Mouse (Mus musculus): ENCODE data around the gene Cryga. TPM values are rescaled to one million over a fixed set of nuclear protein-coding genes. Genes with fewer than 3 reads are reported as not detected.
A peak's percentile ranks its signal among the peaks of the same experiment; 100 is the strongest.

Cryga gene
- polyA plus RNA-seq (2016; fragmentation: Nextera tagmentation; extraction: Ambion mirVana), result not detected in 2 replicates

GRCm38 (mm10) chr1:65103273-65103672 lies at the start of gene Cryga:
TSS of gene Cryga (minus strand) at chr1:65103373.
- Histone ChIP-seq H3K4me3 (no peak within 1 kb of the TSS), H3K9ac (no peak within 1 kb of the TSS), H3K4me1 (no peaks in the 10 kb centered on the region), H3K9me3 (replicated peaks) (no peaks in the 10 kb centered on the region), H3K36me3 (no peaks in the 10 kb centered on the region), H3K4me2 (no peak within 1 kb of the TSS), H3K27me3 (replicated peaks) (no peaks in the 10 kb centered on the region), H3K27ac (no peak within 1 kb of the TSS)
- ATAC-seq, result no peak
- WGBS (ENCODE audit: insufficient replicate concordance), result 76% methylated on average over 11 of the region's 11 CpGs

DNA sequence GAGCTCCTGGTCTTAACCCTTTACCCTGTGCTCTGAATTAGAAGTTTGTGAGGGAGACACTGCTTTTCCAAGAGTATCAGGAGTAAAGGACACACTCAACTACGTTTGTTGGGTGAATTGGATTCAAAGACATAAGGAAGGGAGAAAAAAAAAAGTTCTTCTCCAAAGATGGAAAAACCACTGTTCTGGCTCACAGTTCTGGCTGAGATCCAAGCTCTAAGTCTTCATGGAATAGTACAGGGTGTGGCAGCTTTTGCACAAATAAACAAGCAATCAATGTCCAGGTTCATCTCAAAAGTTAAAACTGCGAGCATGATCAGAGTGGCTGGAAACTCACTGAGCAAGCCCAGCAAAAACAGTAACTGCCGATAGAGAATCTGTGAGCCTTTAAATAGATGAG lies 44.8 kb upstream of the Cryga start:
- no peak overlapping the region for H3K27ac ChIP-seq
- H3K4me3 ChIP-seq, result no peak overlapping the region
- H3K4me2 ChIP-seq, result no peak overlapping the region
- 62% methylated on average over 3 of the region's 3 CpGs for WGBS (ENCODE audit: insufficient replicate concordance)
- H3K4me1 ChIP-seq, result no peaks in the 10 kb centered on the region
- no peaks in the 10 kb centered on the region for H3K9me3 ChIP-seq (replicated peaks)
- no peaks in the 10 kb centered on the region for H3K27me3 ChIP-seq (replicated peaks)
- ATAC-seq, result no peak
- H3K36me3 ChIP-seq, result no peaks in the 10 kb centered on the region
- H3K9ac ChIP-seq, result no peak overlapping the region

DNA sequence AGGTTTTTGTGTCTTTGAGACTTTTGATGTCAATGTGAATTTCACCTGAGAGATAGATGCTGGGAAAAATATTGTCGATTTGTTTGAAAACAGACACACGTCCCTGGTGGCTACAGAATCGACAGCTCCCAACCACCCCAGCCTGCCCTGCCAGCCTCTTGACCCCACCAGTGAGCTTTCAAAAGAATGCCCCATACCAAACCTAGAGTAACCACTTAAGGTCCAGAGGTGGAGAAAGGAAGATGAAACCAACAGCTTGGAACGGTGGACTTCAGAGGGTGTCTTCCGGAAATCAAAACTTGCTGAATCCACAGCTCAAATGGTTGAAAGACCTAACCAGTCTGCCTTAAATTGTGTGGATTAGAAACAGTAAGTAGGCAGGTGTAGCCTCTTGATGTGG lies 44.2 kb upstream of the Cryga start:
- Histone ChIP-seq H3K9me3 (replicated peaks) (no peaks in the 10 kb centered on the region; the same call in 1 of the 2 replicates), H3K36me3 (no peaks in the 10 kb centered on the region), H3K4me2 (no peak overlapping the region), H3K27ac (no peak overlapping the region), H3K9ac (no peak overlapping the region), H3K4me3 (no peak overlapping the region), H3K4me1 (no peaks in the 10 kb centered on the region), H3K27me3 (replicated peaks) (no peaks in the 10 kb centered on the region)
- ATAC-seq, result no peak
- WGBS (ENCODE audit: insufficient replicate concordance), result 74% methylated on average over 5 of the region's 5 CpGs

GRCm38 (mm10) chr1:65146601-65147000 lies 43.4 kb upstream of the Cryga start:
- no peak overlapping the region for H3K9ac ChIP-seq
- H3K9me3 ChIP-seq (replicated peaks), result no peaks in the 10 kb centered on the region; the same call in 1 of the 2 replicates
- no peak overlapping the region for H3K4me2 ChIP-seq
- WGBS (ENCODE audit: insufficient replicate concordance), result 23% methylated on average over 2 of the region's 2 CpGs
- H3K36me3 ChIP-seq, result no peaks in the 10 kb centered on the region
- H3K4me3 ChIP-seq, result no peak overlapping the region
- no peak for ATAC-seq
- no peaks in the 10 kb centered on the region for H3K4me1 ChIP-seq
- H3K27me3 ChIP-seq (replicated peaks), result no peaks in the 10 kb centered on the region
- no peak overlapping the region for H3K27ac ChIP-seq

- no peak for ATAC-seq
- Histone ChIP-seq H3K9me3 (replicated peaks) (no peaks in the 10 kb centered on the region; the same call in 1 of the 2 replicates), H3K4me1 (no peaks in the 10 kb centered on the region), H3K27ac (no peak overlapping the region), H3K36me3 (no peaks in the 10 kb centered on the region), H3K9ac (no peak overlapping the region), H3K4me2 (no peak overlapping the region), H3K27me3 (replicated peaks) (no peaks in the 10 kb centered on the region), H3K4me3 (no peak overlapping the region)
- 71% methylated on average over 2 of the region's 2 CpGs for WGBS (ENCODE audit: insufficient replicate concordance)
Measured at GRCm38 (mm10) chr1:65144783-65145182, 41.6 kb upstream of the Cryga start.

DNA sequence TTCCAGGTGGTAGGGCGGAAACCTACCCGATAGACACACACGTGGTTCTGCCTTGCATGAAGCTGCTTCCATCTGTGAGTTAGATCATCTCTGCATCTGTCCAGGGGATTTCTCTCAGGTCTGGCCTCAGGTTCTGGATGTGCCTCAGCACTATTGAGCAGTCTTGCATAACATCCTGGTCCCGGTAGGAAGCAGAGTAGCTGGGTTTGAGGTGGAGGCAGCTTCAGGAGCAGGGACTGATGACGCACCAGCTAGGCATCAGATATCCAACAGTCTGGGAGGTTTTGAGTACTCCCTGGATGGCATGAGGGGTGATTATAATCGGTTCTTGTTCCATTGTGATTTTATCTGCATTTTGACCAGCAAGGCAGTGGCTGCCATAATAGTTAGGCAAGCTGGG lies 34.4 kb upstream of the Cryga start:
- Histone ChIP-seq H3K4me2 (no peak overlapping the region), H3K4me3 (no peak overlapping the region), H3K27me3 (replicated peaks) (no peaks in the 10 kb centered on the region), H3K9ac (no peak overlapping the region), H3K36me3 (no peaks in the 10 kb centered on the region), H3K27ac (no peak overlapping the region), H3K4me1 (no peaks in the 10 kb centered on the region), H3K9me3 (replicated peaks) (no peaks in the 10 kb centered on the region; the same call in 1 of the 2 replicates)
- whole genome bisulfite sequencing (ENCODE audit: insufficient replicate concordance), result 64% methylated on average over 6 of the region's 6 CpGs
- ATAC-seq, result no peak

GRCm38 (mm10) chr1:65132833-65133232 lies 29.7 kb upstream of the Cryga start:
- ATAC-seq, result no peak
- no peaks in the 10 kb centered on the region for H3K36me3 ChIP-seq
- WGBS (ENCODE audit: insufficient replicate concordance), result 63% methylated on average over 1 of the region's 1 CpGs
- no peak overlapping the region for H3K27ac ChIP-seq
- H3K27me3 ChIP-seq (replicated peaks), result no peaks in the 10 kb centered on the region
- H3K4me3 ChIP-seq, result no peak overlapping the region
- H3K4me1 ChIP-seq, result no peaks in the 10 kb centered on the region
- H3K9ac ChIP-seq, result no peak overlapping the region
- H3K9me3 ChIP-seq (replicated peaks), result no peaks in the 10 kb centered on the region
- H3K4me2 ChIP-seq, result no peak overlapping the region

GRCm38 (mm10) chr1:65131671-65132070 lies 28.5 kb upstream of the Cryga start:
- no peak overlapping the region for H3K4me2 ChIP-seq
- H3K36me3 ChIP-seq, result no peaks in the 10 kb centered on the region
- H3K27ac ChIP-seq, result no peak overlapping the region
- H3K4me3 ChIP-seq, result no peak overlapping the region
- H3K27me3 ChIP-seq (replicated peaks), result no peaks in the 10 kb centered on the region
- no peaks in the 10 kb centered on the region for H3K9me3 ChIP-seq (replicated peaks)
- ATAC-seq, result no peak
- no peaks in the 10 kb centered on the region for H3K4me1 ChIP-seq
- H3K9ac ChIP-seq, result no peak overlapping the region
- WGBS (ENCODE audit: insufficient replicate concordance), result 77% methylated on average over 1 of the region's 1 CpGs

DNA sequence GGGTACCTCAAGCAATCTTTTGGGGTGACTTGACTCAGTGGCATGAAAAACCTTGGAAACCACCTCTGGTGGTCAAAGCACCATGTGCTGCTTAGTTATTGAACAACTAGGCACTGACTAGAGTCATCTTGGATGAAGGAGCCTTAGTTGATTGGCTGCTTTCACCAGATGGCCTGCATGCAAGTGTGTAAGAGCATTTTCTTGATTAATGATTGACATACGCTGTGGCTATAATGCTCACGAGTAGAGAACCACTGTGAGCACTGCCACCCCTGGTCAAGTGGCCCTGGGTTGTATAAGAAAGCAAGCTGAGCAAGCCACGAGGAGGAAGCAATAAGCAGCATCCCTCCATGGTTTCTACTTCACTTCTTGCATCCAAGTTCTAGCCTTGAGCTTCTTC lies 27.1 kb upstream of the Cryga start:
- H3K36me3 ChIP-seq, result no peaks in the 10 kb centered on the region
- no peaks in the 10 kb centered on the region for H3K27me3 ChIP-seq (replicated peaks)
- H3K4me1 ChIP-seq, result no peaks in the 10 kb centered on the region
- H3K9ac ChIP-seq, result no peak overlapping the region
- ATAC-seq, result no peak
- no peak overlapping the region for H3K4me3 ChIP-seq
- H3K9me3 ChIP-seq (replicated peaks), result no peaks in the 10 kb centered on the region
- 42% methylated on average over 3 of the region's 3 CpGs for WGBS (ENCODE audit: insufficient replicate concordance)
- H3K4me2 ChIP-seq, result no peak overlapping the region
- H3K27ac ChIP-seq, result no peak overlapping the region

GRCm38 (mm10) chr1:65129634-65130180 lies 26.5 kb upstream of the Cryga start:
- Histone ChIP-seq H3K9me3 (replicated peaks) (no peaks in the 10 kb centered on the region), H3K9ac (no peak overlapping the region), H3K4me1 (no peaks in the 10 kb centered on the region), H3K27ac (no peak overlapping the region), H3K36me3 (no peaks in the 10 kb centered on the region), H3K27me3 (replicated peaks) (no peaks in the 10 kb centered on the region), H3K4me3 (no peak overlapping the region), H3K4me2 (no peak overlapping the region)
- no peak for ATAC-seq
- WGBS (ENCODE audit: insufficient replicate concordance), result 57% methylated on average over 3 of the region's 3 CpGs

- WGBS (ENCODE audit: insufficient replicate concordance), result 25% methylated on average over 9 of the region's 9 CpGs
Measured at GRCm38 (mm10) chr1:65122574-65123372, 19.6 kb upstream of the Cryga start, which contains the start of gene D630023F18Rik. TSS of gene D630023F18Rik (minus strand) at chr1:65123214.

GRCm38 (mm10) chr1:65119438-65119837 lies 16.3 kb upstream of the Cryga start, which contains the start of gene Gm28845:
TSS of gene Gm28845 (minus strand) at chr1:65119558.
- H3K4me3 ChIP-seq, result no peak within 1 kb of the TSS
- WGBS (ENCODE audit: insufficient replicate concordance), result 80% methylated on average over 1 of the region's 1 CpGs
- no peaks in the 10 kb centered on the region for H3K9me3 ChIP-seq (replicated peaks)
- H3K36me3 ChIP-seq, result no peaks in the 10 kb centered on the region
- no peak within 1 kb of the TSS for H3K4me2 ChIP-seq
- no peak within 1 kb of the TSS for H3K9ac ChIP-seq
- H3K27ac ChIP-seq, result no peak within 1 kb of the TSS
- no peaks in the 10 kb centered on the region for H3K4me1 ChIP-seq
- ATAC-seq, result no peak
- H3K27me3 ChIP-seq (replicated peaks), result no peaks in the 10 kb centered on the region

More at GRCm38 (mm10) chr1:65122574-65123372, 19.6 kb upstream of the Cryga start, which contains the start of gene D630023F18Rik:
- H3K27me3 ChIP-seq (replicated peaks), result no peaks in the 10 kb centered on the region
- 0 out of 2 replicates have a peak within 1 kb of the TSS, but pooled peaks have one; percentile 14 for H3K4me2 ChIP-seq
- H3K36me3 ChIP-seq, result no peaks in the 10 kb centered on the region
- no peak within 1 kb of the TSS for H3K4me3 ChIP-seq
- no peak within 1 kb of the TSS for H3K27ac ChIP-seq
- H3K9ac ChIP-seq, result no peak within 1 kb of the TSS
- no peaks in the 10 kb centered on the region for H3K4me1 ChIP-seq
- ATAC-seq, result no peak
- H3K9me3 ChIP-seq (replicated peaks), result no peaks in the 10 kb centered on the region

Measured in liver, embryonic 12.5 days (tissue).